Mouse (Mus musculus) forebrain, embryonic 16.5 days (tissue): ENCODE measurements around the gene Mmp14. TPM values are rescaled to one million over a fixed set of nuclear protein-coding genes. Genes with fewer than 3 reads are reported as not detected.
A peak's percentile ranks its signal among the peaks of the same experiment; 100 is the strongest.

Source experiments
- ATAC-seq: fragments of 200-750 bp; cut with Nextera tagmentation; 2 replicates; pipeline ENCODE4 v1.8.0; 2017; ENCODE audit warnings: mild to moderate bottlenecking, moderate library complexity
- H3K27ac ChIP-seq: fragments of 300-500 bp; sonication (generic); 2 replicates; pipeline ENCODE4 v1.5.1; 2014; ENCODE audit warnings: low read length, control low read depth
- H3K27me3 ChIP-seq: fragments of 300-500 bp; sonication (generic); replicated peaks from 2 replicates; pipeline ENCODE4 v1.6.1; 2014; ENCODE audit warnings: low read length; ENCODE audit not compliant: control insufficient read depth, insufficient read depth
- H3K36me3 ChIP-seq: fragments of 300-500 bp; sonication (generic); 2 replicates; pipeline ENCODE4 v1.6.1; 2014; ENCODE audit not compliant: control insufficient read depth, insufficient read depth
- H3K4me1 ChIP-seq: fragments of 300-500 bp; sonication (generic); replicated peaks from 2 replicates; pipeline ENCODE4 v1.6.1; 2014; ENCODE audit warnings: low read length; ENCODE audit not compliant: control insufficient read depth, insufficient read depth
- H3K4me2 ChIP-seq: fragments of 300-500 bp; sonication (generic); 2 replicates; pipeline ENCODE4 v1.6.1; 2014; ENCODE audit warnings: mild to moderate bottlenecking, low read length, control low read depth
- H3K4me3 ChIP-seq: fragments of 300-500 bp; sonication (generic); replicated peaks from 2 replicates; pipeline ENCODE4 v1.5.1; 2014; ENCODE audit warnings: mild to moderate bottlenecking, low read length, control low read depth
- H3K9ac ChIP-seq: fragments of 300-500 bp; sonication (generic); replicated peaks from 2 replicates; pipeline ENCODE4 v1.6.1; 2014; ENCODE audit warnings: low read depth, low read length, control low read depth
- H3K9me3 ChIP-seq: fragments of 300-500 bp; sonication (generic); 2 replicates; pipeline ENCODE4 v1.6.1; 2016; ENCODE audit warnings: low read length; ENCODE audit not compliant: control insufficient read depth
- WGBS: fragments of 180-500 bp; shearing (Covaris S2); extraction: QIAGEN DNeasy Blood & Tissue Kit; methylation state at CpG from one replicate; pipeline ENCODE4 v1.1.7; 2014; 5-methylcytosine and 5-hydroxymethylcytosine counted together
- polyA plus RNA-seq: library from polyadenylated mRNA; unstranded; fragments of >200 nt; fragmentation: Nextera tagmentation; extraction: Ambion mirVana; gene quantifications from 2 replicates; pipeline ENCODE4 v1.2.1, GENCODE M21; 2015

The Mmp14 gene
- 49.4 and 62.3 TPM in 2 replicates for polyA plus RNA-seq

DNA sequence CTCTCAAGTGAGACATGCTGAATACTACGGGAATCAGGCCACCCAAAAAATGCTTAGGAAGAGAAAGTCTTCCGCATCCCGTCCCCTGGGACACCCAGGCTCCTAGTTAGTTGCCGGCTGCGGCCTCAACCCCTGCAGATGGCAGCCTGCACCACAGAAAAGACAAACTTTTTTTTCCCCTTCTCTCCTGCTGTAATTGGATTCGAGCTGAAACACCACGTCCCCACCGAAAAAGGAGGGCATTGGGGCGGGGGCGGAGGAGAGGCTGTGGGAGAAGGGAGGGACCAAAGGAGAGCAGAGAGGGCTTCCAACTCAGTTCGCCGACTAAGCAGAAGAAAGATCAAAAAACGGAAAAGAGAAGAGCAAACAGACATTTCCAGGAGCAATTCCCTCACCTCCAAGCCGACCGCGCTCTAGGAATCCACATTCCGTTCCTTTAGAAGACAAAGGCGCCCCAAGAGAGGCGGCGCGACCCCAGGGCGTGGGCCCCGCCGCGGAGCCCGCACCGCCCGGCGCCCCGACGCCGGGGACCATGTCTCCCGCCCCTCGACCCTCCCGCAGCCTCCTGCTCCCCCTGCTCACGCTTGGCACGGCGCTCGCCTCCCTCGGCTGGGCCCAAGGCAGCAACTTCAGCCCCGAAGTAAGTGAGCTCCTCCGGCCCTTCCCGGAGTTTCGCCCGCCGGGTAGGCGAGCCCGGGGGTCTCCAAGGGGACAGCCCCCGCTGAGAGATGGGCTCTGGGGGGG is at the start of gene Mmp14:
TSS of gene Mmp14 (plus strand) at position 279 of the 744 bp plus-strand sequence.
- ATAC-seq: peak; percentile 54
- no peaks in the 10 kb centered on the region for H3K9me3 ChIP-seq
- H3K4me2 ChIP-seq: peak within 1 kb of the TSS; percentile 69
- no peaks in the 10 kb centered on the region for H3K27me3 ChIP-seq
- H3K4me3 ChIP-seq: peak within 1 kb of the TSS; percentile 68
- peaks cover 46% of the 10 kb centered on the region for H3K4me1 ChIP-seq
- H3K36me3 ChIP-seq: peaks cover 3% of the 10 kb centered on the region; the same call in 1 of the 2 replicates
- H3K27ac ChIP-seq: peak within 1 kb of the TSS; percentile 91
- under 1% methylated on average over 49 of the region's 49 CpGs for WGBS
- peak within 1 kb of the TSS; percentile 86 for H3K9ac ChIP-seq

DNA sequence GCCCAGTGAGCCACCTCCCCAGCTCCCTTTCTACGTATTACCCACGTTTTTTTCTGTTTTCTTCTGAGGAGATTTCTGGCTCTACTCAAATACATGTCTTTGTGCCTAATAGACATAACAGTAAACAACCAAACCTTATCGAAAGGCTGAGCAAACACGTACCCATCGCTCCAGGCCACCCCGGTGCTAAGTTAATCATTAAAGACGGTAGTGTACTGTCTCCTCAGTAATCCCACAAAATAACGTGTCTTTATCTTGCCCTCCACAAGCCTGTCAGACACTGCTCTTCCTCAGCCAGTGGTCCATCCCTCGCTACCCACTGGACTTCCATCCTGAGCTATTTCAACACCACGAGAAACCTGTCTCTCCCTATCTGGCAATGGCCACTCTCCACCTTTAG is 49.6 kb upstream of the Mmp14 start:
- Histone ChIP-seq H3K4me3 (no peak overlapping the region), H3K9ac (no peak overlapping the region), H3K36me3 (no peaks in the 10 kb centered on the region), H3K4me2 (no peak overlapping the region), H3K27ac (no peak overlapping the region), H3K27me3 (no peaks in the 10 kb centered on the region), H3K9me3 (no peaks in the 10 kb centered on the region), H3K4me1 (no peaks in the 10 kb centered on the region)
- WGBS: 83% methylated on average over 10 of the region's 10 CpGs
- no peak for ATAC-seq

DNA sequence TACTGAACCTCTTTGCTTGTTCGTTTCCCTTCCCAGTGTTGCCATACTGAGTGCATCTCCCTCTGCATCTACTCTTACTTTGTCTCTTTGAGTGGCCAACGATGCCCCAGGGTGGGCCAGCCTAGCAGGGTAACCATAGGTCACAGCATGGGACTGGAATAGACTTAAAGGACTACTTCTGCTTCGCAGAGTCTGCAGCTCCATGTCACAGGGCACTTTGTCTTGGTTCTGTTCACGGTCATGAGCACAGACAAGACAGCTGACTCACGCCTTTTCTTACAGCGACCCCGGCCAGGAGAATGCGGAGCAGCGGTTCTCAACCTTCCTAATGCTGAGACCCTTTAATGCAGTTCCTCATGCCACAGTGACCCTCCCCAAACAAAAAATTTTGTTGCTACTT is 48.8 kb upstream of the Mmp14 start:
- H3K4me1 ChIP-seq: no peaks in the 10 kb centered on the region
- ATAC-seq: no peak
- H3K36me3 ChIP-seq: no peaks in the 10 kb centered on the region
- H3K9ac ChIP-seq: no peak overlapping the region
- no peaks in the 10 kb centered on the region for H3K27me3 ChIP-seq
- WGBS: 64% methylated on average over 9 of the region's 9 CpGs
- H3K9me3 ChIP-seq: no peaks in the 10 kb centered on the region
- H3K4me3 ChIP-seq: no peak overlapping the region
- H3K27ac ChIP-seq: no peak overlapping the region
- no peak overlapping the region for H3K4me2 ChIP-seq

DNA sequence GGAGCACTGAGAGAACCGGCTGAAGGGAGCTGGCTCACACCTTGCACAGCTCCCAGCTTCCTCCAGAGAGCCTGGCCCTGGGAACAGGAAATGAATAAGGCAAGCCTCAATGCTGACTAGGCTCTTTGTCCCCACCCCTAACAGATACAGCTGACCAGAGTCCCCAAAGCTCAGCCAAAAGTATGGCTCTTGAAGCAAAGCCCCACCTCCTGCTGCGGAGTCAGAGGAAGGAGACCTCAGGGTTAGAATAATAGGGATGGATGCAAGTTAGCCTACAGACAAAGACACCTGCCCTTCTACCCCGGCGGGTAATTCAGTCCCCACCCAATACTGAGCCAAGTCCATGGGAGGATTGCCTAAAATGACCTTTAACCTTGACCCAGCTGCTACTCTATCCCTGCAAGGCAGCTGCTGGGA is 48.0 kb upstream of the Mmp14 start:
- no peak overlapping the region for H3K4me2 ChIP-seq
- 52% methylated on average over 4 of the region's 4 CpGs for WGBS
- no peak overlapping the region for H3K4me3 ChIP-seq
- H3K36me3 ChIP-seq: no peaks in the 10 kb centered on the region
- no peaks in the 10 kb centered on the region for H3K9me3 ChIP-seq
- H3K27ac ChIP-seq: no peak overlapping the region
- ATAC-seq: no peak
- H3K27me3 ChIP-seq: no peaks in the 10 kb centered on the region
- H3K9ac ChIP-seq: no peak overlapping the region
- H3K4me1 ChIP-seq: no peaks in the 10 kb centered on the region

DNA sequence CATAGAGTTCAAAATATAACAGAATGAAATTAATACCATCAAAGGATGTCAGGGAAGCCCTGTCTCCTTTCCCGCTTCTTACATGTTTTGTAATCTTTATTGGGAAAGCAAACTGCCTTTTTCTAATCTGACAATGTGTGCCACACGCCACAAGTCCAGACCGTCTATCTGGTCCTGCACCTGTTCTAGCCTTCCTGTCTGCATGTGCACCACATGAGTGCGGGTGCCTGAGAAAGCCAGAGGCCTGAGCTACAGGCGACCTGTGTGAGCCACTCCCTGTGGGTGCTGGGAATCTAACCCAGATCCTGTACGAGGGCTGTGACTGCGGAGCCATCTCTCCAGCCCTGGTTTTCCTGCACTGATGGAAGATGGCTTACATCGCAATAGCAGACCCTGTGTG is 47.0 kb upstream of the Mmp14 start:
- ATAC-seq: no peak
- H3K4me3 ChIP-seq: no peak overlapping the region
- no peaks in the 10 kb centered on the region for H3K27me3 ChIP-seq
- no peak overlapping the region for H3K27ac ChIP-seq
- no peak overlapping the region for H3K9ac ChIP-seq
- no peaks in the 10 kb centered on the region for H3K4me1 ChIP-seq
- no peaks in the 10 kb centered on the region for H3K9me3 ChIP-seq
- no peak overlapping the region for H3K4me2 ChIP-seq
- no peaks in the 10 kb centered on the region for H3K36me3 ChIP-seq
- WGBS: 92% methylated on average over 8 of the region's 8 CpGs

DNA sequence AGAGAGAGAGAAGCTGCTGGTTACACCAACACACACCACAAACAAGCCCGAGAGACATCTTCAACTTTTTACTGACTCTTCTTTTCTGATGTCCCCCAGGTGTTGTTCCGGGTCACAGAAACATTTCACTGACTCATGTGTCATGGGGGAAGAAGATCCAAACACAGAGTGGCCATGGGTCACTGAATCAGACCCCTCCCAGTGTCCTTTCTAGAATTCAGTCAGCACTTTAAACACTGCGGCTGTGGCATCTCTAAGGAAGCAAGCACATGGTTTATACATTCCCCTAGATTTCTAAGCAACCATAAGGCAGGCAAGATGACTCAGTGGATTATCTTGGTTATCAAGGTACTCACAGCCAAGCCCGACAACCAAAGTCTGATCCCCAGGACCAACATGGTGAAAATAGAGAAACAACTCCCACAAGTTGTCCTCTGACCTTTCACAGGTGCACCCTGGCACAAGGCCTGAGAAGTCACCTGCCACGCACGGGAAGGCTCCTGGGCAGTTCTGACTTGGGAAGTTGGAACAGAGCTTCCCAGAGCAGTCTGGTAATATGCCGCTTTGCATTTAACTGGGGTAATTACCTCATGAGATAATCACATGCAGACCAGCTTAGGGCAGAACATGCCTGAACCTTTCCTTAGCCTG is 45.3 kb upstream of the Mmp14 start:
- H3K27ac ChIP-seq: no peak overlapping the region
- H3K4me2 ChIP-seq: no peak overlapping the region
- H3K9ac ChIP-seq: no peak overlapping the region
- ATAC-seq: no peak
- H3K4me3 ChIP-seq: no peak overlapping the region
- no peaks in the 10 kb centered on the region for H3K9me3 ChIP-seq
- H3K4me1 ChIP-seq: no peaks in the 10 kb centered on the region
- no peaks in the 10 kb centered on the region for H3K36me3 ChIP-seq
- no peaks in the 10 kb centered on the region for H3K27me3 ChIP-seq
- WGBS: 86% methylated on average over 7 of the region's 7 CpGs

DNA sequence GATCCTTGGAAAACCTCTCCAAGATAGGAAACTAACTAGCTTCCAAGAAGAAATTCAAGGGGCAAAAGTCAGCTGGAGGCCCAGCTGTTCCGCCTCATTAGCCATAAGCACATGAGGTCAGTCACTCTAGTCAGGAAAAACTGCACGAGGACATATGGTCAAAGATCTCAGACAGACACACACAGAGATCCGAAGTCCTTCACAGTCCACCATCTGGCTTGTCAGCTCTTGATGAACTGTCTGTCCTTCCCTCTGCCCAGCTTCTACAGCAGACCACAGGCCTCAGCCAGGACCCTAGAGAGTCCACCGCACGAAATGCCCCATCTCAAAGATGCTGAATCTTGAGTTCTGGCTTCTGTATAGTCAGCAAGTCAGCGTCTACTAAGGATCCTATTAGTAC is 43.9 kb upstream of the Mmp14 start:
- Histone ChIP-seq H3K4me2 (no peak overlapping the region), H3K27me3 (no peaks in the 10 kb centered on the region), H3K27ac (no peak overlapping the region), H3K4me3 (no peak overlapping the region), H3K9ac (no peak overlapping the region), H3K4me1 (no peaks in the 10 kb centered on the region), H3K9me3 (no peaks in the 10 kb centered on the region), H3K36me3 (no peaks in the 10 kb centered on the region)
- ATAC-seq: no peak
- 86% methylated on average over 6 of the region's 6 CpGs for WGBS

DNA sequence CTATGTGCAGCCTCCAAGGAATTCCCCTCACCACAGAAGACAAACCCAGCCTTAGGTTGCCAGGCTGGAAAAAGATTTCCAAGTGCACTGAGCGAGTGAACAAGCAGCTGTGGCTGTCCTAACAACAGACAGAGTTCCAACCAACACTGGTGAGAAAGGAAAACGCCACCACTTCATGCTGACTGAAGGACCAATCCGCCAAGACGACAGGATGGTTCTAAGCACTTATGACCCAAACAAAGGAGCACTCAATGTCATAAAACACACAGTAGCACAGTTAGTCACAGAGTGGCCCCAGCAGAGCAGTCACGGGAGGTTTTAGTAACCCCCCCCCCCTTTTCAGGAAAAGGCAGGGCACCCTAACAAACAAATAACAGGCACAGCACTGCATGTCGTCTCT is 40.6 kb upstream of the Mmp14 start:
- Histone ChIP-seq H3K4me2 (no peak overlapping the region), H3K27ac (no peak overlapping the region), H3K4me3 (no peak overlapping the region), H3K9ac (no peak overlapping the region), H3K36me3 (no peaks in the 10 kb centered on the region), H3K27me3 (no peaks in the 10 kb centered on the region), H3K9me3 (no peaks in the 10 kb centered on the region), H3K4me1 (no peaks in the 10 kb centered on the region)
- WGBS: 70% methylated on average over 6 of the region's 6 CpGs
- no peak for ATAC-seq

DNA sequence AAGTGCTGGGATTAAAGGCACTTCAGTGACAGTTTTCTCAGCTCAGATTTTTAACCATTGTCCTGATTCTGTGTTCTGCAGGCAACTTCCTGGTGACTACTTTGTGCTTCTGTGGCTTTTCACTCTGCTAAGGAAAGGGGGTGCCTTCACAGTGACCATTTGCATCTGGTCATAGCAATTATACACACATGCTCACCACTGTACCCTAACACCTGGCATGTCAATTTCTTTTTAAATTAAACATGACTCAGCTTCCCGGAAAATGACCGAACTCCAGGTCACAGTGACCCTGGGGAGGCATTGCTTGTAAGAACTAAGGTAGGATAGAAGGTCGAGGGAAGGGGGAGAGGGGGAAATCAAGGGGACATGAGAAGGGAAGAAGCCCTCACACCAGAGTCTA is 37.6 kb upstream of the Mmp14 start:
- Histone ChIP-seq H3K4me3 (no peak overlapping the region), H3K36me3 (no peaks in the 10 kb centered on the region), H3K9ac (no peak overlapping the region), H3K27ac (no peak overlapping the region), H3K9me3 (no peaks in the 10 kb centered on the region), H3K4me1 (no peaks in the 10 kb centered on the region), H3K4me2 (no peak overlapping the region), H3K27me3 (no peaks in the 10 kb centered on the region)
- 76% methylated on average over 3 of the region's 3 CpGs for WGBS
- ATAC-seq: no peak
